Mouse (Mus musculus) A20 (cell line): ENCODE measurements at regions not wholly inside any gene's neighbourhood (a gene's known extent, or its start where the extent isn't known, plus 50 kb on each side); places are given as distances from the start of the nearest gene placed in this dataset.

Experiments
- DNase-seq: peaks from one replicate; pipeline ENCODE4 v3.0.0-alpha.2; 2011; ENCODE audit warnings: low read depth, low spot score

GRCm38 (mm10) chr1:186297464-186297863, 180.4 kb upstream of the Lyplal1 start:
- DNase-seq = no peak

- no peak for DNase-seq
These were observed 178.1 kb upstream of the Lyplal1 start for GRCm38 (mm10) chr1:186295201-186295600.

GRCm38 (mm10) chr1:186294635-186295034, 177.5 kb upstream of the Lyplal1 start:
- DNase-seq = no peak

GRCm38 (mm10) chr1:186289117-186289516, 172.0 kb upstream of the Lyplal1 start:
- no peak for DNase-seq

- DNase-seq = no peak
These were observed 170.7 kb upstream of the Lyplal1 start for GRCm38 (mm10) chr1:186287831-186288230.

- DNase-seq = no peak
These were observed 169.3 kb upstream of the Lyplal1 start for GRCm38 (mm10) chr1:186286401-186286800.

GRCm38 (mm10) chr1:186277981-186278634, 161.0 kb upstream of the Lyplal1 start:
- DNase-seq = no peak

GRCm38 (mm10) chr1:186271436-186271835, 154.3 kb upstream of the Lyplal1 start:
- no peak for DNase-seq

GRCm38 (mm10) chr1:186267317-186267716, 150.2 kb upstream of the Lyplal1 start:
- DNase-seq = no peak

GRCm38 (mm10) chr1:186264639-186265038, 147.5 kb upstream of the Lyplal1 start:
- no peak for DNase-seq

GRCm38 (mm10) chr1:186263955-186264354, 146.8 kb upstream of the Lyplal1 start:
- no peak for DNase-seq

- DNase-seq = no peak
These were observed 146.1 kb upstream of the Lyplal1 start for GRCm38 (mm10) chr1:186263196-186263595.

GRCm38 (mm10) chr1:186262040-186262439, 144.9 kb upstream of the Lyplal1 start:
- no peak for DNase-seq

- DNase-seq = no peak
These were observed 144.3 kb upstream of the Lyplal1 start for GRCm38 (mm10) chr1:186261326-186261833.

- DNase-seq = no peak
These were observed 140.5 kb upstream of the Lyplal1 start for GRCm38 (mm10) chr1:186257611-186258010.

GRCm38 (mm10) chr1:186255476-186256080, 138.5 kb upstream of the Lyplal1 start:
- no peak for DNase-seq

GRCm38 (mm10) chr1:186254500-186254899, 137.4 kb upstream of the Lyplal1 start:
- no peak for DNase-seq

- no peak for DNase-seq
These were observed 135.4 kb upstream of the Lyplal1 start for GRCm38 (mm10) chr1:186252551-186252950.

- DNase-seq = no peak
These were observed 133.2 kb upstream of the Lyplal1 start for GRCm38 (mm10) chr1:186250316-186250715.

GRCm38 (mm10) chr1:186249214-186249613, 132.1 kb upstream of the Lyplal1 start:
- DNase-seq = no peak

- DNase-seq = no peak
These were observed 128.8 kb upstream of the Lyplal1 start for GRCm38 (mm10) chr1:186245723-186246440.

- no peak for DNase-seq
These were observed 124.0 kb upstream of the Lyplal1 start for GRCm38 (mm10) chr1:186241112-186241511.

- DNase-seq = no peak
These were observed 120.4 kb upstream of the Lyplal1 start for GRCm38 (mm10) chr1:186237556-186237955.
